Mouse (Mus musculus) heart, adult 11 months (tissue): ENCODE results near the gene Gm867.
A peak's percentile ranks its signal among the peaks of the same experiment; 100 is the strongest.

Source experiments
- DNase-seq: peaks from one replicate; pipeline ENCODE4 v3.0.0; 2022

The Gm867 gene

DNA sequence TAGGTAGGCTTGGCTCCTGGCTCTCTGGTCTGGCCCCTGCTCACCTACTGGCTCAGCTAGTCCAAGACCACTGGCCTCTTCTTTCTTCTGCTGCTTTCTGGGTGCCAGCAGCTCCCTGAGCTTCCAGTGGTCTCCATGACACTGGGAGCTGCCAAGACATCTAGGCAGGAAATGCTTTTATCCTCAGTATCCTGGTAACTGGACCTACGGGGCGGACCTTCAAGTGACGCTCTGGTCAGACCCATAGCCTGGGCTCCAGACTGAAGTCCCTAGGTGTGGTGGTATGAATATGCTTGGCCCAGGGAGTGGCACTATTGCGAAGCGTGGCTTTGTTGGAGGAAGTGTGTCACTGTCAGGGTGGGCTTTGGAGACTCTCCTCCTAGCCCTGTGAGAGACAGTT lies at the start of gene Gm867:
Gm867 (minus strand) TSS at position 153 of the 400 bp plus-strand sequence.
- peak; percentile 77 for DNase-seq

DNA sequence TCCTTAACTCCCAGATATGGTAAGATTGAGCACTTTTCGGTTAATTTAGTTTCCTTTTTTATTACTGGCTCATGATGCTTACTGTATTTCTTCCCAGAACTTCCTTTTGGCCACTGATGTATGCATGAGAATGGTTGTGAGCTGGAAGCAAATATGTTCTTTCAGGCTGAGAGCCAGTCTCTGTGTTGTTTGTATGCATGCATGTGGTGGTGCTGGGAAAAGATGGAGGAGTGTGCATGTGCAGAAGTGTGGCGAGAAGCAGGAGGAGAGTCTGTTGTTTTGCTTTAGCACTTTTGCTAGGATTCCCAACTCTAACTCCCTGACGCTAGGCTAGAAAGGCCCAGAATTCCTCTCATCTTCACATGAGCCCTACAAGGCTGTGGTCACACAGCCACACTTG lies 39.0 kb upstream of the Gm867 start:
- DNase-seq, result peak; percentile 4

GRCm38 (mm10) chr10:75978835-75979157 lies 38.3 kb upstream of the Gm867 start:
- peak; percentile 40 for DNase-seq

GRCm38 (mm10) chr10:75978119-75978834 lies 37.8 kb upstream of the Gm867 start:
- peak; percentile 84 for DNase-seq

- DNase-seq, result peak; percentile 69
Observed at GRCm38 (mm10) chr10:75975216-75975615, 34.7 kb upstream of the Gm867 start.

GRCm38 (mm10) chr10:75973846-75974245 lies 33.4 kb upstream of the Gm867 start:
- peak; percentile 84 for DNase-seq

GRCm38 (mm10) chr10:75954381-75954811 lies 13.9 kb upstream of the Gm867 start, which contains the start of gene Gm5134:
Gm5134 (plus strand) TSS chr10:75954514.
- no peak for DNase-seq

DNA sequence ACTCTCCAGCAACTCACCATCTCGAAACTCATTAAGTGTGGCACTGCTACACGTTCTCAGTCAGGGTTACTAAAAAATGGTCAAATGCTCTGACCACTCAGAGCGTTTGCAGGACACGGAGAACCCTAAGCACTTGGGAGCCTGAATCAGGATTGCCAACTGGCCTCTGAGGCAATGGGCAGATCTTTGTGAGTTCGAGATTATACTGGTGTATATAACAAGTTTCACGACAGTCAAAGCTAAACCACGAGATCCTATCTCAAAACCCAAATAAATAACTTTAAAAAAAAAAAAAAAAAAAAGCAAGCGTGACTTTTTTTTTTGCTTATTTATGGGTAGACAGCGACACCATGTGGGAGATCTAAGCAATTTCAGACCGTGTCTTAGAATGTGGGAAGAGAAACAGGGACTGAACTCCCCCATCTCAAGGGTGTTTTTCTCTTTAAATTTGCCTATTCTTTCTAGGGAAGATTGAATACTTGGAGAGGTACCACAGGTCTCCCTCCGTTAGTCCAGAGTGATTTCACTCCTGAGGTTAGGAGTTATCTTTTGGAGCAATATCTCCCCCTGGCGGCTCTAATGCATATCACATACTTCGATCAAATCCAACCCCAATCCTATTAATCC lies 11.1 kb upstream of the Gm867 start:
- DNase-seq, result no peak

DNA sequence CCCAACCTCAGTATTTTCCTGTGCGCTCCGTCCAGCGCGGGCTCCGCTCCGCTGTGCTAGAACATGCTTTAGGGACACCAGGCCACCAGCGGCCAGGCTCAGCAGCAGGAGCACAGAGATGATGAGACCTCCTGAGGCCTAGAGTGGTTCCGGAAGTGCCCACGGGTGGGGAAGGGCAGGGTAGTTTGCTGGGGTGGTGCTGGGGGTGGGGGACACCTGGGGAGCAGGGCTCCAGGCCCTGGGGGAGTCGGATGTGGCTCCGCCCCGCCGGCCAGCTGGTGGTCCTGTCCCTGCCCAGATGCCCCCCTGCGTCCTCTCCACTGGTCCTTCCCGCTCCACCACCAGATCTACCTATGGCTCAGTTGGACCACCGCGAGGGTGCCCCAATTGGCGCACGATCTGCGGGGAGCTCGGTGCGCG lies 10.3 kb upstream of the Gm867 start:
- peak; percentile 91 for DNase-seq

GRCm38 (mm10) chr10:75949053-75950045 lies 8.9 kb upstream of the Gm867 start:
- DNase-seq, result peak; percentile 87

DNA sequence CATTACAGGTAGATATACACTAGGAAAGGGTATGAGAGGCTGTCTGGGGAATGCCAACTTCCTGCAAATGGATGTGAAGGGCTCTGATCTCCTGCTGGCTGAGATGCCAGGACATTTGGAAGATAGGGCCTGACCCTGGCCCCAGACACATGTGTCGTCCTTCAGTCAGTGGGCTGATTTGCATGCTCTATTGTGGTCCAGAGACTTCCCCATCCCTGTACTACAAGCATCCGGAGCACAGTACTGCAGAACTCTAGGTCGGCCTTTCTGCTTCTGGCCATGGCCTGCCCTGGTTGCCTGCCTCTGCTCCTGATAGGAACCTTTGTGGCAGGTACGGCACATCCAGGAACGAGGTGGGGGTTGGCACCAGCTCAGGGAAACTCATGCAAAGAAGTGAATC lies 7.6 kb upstream of the Gm867 start:
- DNase-seq, result no peak

GRCm38 (mm10) chr10:75945896-75946295 lies 5.4 kb upstream of the Gm867 start:
- DNase-seq, result no peak

DNA sequence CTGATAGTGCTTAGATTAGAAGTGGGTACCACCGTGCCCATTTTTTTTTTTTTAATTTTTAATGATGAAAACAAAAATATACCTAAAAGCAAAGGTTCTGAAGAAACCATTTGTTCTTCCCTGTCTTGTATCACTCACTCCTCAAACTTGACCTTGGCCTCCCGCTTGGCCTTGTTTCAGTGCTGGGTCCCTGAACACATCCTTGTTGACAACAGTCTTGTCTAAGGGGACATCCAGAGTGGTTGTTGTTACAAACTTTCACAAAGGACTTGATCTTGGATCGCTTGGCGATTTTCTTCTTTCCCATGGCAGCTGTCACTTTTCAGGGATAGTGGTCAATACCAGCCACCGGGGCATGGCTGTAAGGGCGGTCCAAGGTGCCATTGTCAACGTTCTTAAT lies 4.7 kb upstream of the Gm867 start:
- no peak for DNase-seq

DNA sequence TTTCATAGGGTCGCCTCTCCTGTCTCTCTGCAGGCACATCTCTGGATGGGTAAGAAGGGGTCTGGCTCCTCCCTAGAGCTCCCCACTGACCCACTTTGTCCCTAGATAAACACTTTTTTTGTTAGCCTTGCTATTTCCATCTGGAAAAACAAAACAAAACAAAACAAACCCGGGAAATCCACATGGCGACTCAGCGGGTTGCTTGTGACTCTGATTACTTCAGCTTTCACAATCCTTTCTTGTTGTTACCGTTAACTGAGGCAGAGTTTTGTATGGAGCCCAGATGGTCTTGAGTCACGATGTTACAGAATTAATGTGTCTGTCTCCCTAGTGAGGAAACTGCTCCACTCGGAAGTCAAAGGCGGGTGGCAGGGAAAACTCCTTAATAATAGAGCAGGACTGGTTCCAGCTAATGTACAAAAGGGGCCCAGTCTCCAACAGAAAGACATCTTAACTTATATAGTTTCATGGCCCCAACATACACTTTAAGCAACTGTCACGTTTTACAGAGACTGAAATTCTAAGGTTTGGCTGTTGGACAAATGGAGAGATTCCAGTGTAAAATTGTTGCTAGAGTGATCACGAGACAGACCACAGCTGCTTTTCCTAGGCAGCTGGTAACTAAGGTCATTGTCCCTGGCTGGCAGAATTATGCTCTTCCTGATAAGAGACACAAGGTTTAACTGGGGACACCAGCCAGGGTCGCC lies 3.7 kb upstream of the Gm867 start:
- DNase-seq, result peak; percentile 94

DNA sequence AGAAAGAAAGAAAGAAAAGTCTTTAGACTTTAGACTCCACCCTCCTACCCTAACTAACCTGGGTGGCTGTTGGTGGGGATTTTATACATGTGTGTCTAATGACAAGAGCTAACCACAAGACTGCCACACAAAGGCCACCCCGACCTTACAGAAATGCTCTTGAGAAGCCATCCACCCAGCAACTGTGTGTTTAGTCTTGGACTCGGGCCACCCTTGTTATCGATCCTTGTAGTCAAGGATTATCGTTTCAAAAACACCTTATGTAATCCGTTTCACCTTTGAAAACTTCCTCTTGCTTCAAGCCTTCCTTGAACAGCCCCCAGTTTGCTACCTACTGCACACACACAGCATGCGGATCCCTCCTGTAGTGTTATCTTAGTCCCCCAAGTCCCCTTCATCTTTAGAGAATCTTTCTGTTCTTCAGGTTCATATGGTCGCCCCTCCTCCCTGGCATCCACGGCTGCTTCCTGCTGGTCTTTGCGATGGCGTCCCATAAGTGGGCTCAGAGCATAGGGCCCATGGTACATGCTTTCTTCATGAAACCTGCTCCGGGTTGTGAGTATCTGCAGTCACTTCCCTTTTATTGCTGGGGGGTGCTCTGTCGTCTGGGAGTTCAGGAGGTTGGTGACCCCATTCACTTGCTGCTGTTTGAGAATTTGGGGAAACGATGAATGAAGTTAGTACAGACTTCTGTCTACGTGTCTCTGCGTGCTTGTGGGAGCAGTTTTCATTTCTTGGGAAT lies 2.4 kb upstream of the Gm867 start, which contains the start of gene Vpreb3:
Vpreb3 (plus strand) TSS at position 322 of the 742 bp plus-strand sequence.
- peak; percentile 83 for DNase-seq

GRCm38 (mm10) chr10:75941042-75941824 lies 761 bp upstream of the Gm867 start:
- DNase-seq, result no peak

DNA sequence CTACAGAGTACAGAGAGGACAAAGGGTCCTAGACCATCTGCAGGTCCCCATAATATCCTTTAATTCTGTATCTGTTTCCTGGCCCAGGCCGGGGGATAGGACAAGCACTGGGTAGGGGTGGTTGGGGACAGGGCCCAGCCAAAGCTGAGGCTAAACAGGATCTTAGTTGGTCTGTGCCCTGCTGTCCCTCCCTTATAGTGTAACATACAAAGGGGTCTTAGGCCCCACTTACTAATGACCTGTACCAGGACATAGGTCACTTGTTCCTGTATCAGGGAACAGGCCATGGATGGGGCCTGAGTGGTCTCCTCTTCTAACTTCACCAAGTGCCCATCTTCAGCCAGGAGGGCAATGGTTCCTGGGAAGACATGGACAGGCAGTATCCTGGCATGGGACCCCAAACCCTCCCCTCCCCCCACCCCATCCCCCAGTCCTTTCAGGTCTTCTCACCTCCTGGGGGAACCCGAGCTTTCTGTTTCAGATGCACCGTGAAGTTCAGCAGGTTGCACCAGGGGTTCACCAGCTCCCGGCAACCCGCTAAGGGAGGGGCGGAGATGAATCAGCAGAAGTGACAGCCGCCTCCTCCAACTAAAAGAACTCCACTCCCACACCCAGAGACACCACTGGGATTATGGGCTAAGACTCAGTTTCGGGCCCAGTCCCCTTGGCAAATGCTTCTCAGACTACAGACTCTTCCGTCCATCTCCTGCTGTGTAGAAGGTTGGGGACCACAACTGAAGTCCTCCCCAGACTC lies 814 bp downstream of the Gm867 start:
- peak; percentile 88 for DNase-seq

GRCm38 (mm10) chr10:75937851-75938643 lies 2.4 kb downstream of the Gm867 start:
- peak; percentile 93 for DNase-seq
